Mouse (Mus musculus) C2C12 (cell line): ENCODE results near the gene Olfr1020. TPM values are rescaled to one million over a fixed set of nuclear protein-coding genes. Genes with fewer than 3 reads are reported as not detected.

ENCODE experiments used
- H3K27me3 ChIP-seq: one replicate; pipeline ENCODE4 v1.6.1; 2011; ENCODE audit not compliant: control insufficient read depth, insufficient read depth, insufficient read length
- H3K36me3 ChIP-seq: one replicate; pipeline ENCODE4 v1.6.1; 2011; ENCODE audit not compliant: control insufficient read depth, insufficient read depth
- H3K4me3 ChIP-seq: one replicate; pipeline ENCODE4 v1.5.1; 2011; ENCODE audit warnings: mild to moderate bottlenecking, control low read depth; ENCODE audit not compliant: poor library complexity, insufficient read depth, severe bottlenecking
- H3K79me2 ChIP-seq: one replicate; pipeline ENCODE4 v1.6.1; 2011; ENCODE audit not compliant: control insufficient read depth, insufficient read depth
- H3K79me3 ChIP-seq: one replicate; pipeline ENCODE4 v1.6.1; 2011; ENCODE audit warnings: low read depth, control low read depth
- H3ac ChIP-seq: one replicate; pipeline ENCODE3; 2011; ENCODE audit warnings: low read depth; ENCODE audit not compliant: control insufficient read depth, insufficient read length
- CEBPB ChIP-seq: IDR thresholded peaks from one replicate; pipeline ENCODE4 v1.6.1; 2011; ENCODE audit warnings: low read depth, mild to moderate bottlenecking, control low read depth, moderate library complexity
- CTCF ChIP-seq: IDR thresholded peaks from one replicate; pipeline ENCODE4 v1.5.1; 2011; ENCODE audit not compliant: control insufficient read depth, insufficient read depth, insufficient read length
- FOSL1 ChIP-seq: IDR thresholded peaks from one replicate; pipeline ENCODE4 v1.8.0; 2011; ENCODE audit warnings: mild to moderate bottlenecking, low read length; ENCODE audit not compliant: poor library complexity, insufficient read depth, severe bottlenecking
- MAX ChIP-seq: IDR thresholded peaks from one replicate; pipeline ENCODE4 v1.6.1; 2011; ENCODE audit warnings: mild to moderate bottlenecking, control low read depth
- MYOD1 ChIP-seq: IDR thresholded peaks from one replicate; pipeline ENCODE4 v1.6.1; 2011; ENCODE audit warnings: low read depth; ENCODE audit not compliant: control insufficient read depth, insufficient read length
- MYOG ChIP-seq: IDR thresholded peaks from one replicate; pipeline ENCODE4 v1.6.1; 2011; ENCODE audit not compliant: control insufficient read depth, insufficient read length; ENCODE audit errors: extremely low read depth
- USF1 ChIP-seq: IDR thresholded peaks from one replicate; pipeline ENCODE4 v1.6.1; 2011; ENCODE audit warnings: low read depth, mild to moderate bottlenecking, control low read depth, moderate library complexity
- long read RNA-seq, 2 experiments: library from polyadenylated mRNA; unstranded; transcript quantifications; one replicate each; pipeline ENCODE4 v2.0.0; 2019 to 2020
- polyA plus RNA-seq: library from polyadenylated mRNA; unstranded; fragments of >200 nt; fragmentation: generic; extraction: Trizol; gene quantifications from one replicate; pipeline ENCODE4 v1.2.1, GENCODE M21; 2012; ENCODE audit warnings: missing spikeins

Olfr1020 gene
- polyA plus RNA-seq, result not detected
- long read RNA-seq, experiment 1, result 0 reads
- long read RNA-seq, experiment 2, result 0 reads

GRCm38 (mm10) chr2:85846730-85847129, at the start of gene Olfr1020:
Olfr1020 (plus strand) TSS chr2:85847030.
- Histone ChIP-seq H3K36me3 (no peaks in the 10 kb centered on the region), H3ac (no peak within 1 kb of the TSS), H3K79me3 (no peaks in the 10 kb centered on the region), H3K79me2 (no peaks in the 10 kb centered on the region), H3K4me3 (no peak within 1 kb of the TSS), H3K27me3 (no peaks in the 10 kb centered on the region)
- TF ChIP-seq USF1 (no peak), CTCF (no peak), MAX (no peak), FOSL1 (no peak), MYOG (no peak), MYOD1 (no peak), CEBPB (no peak)

GRCm38 (mm10) chr2:85802444-85802843, 44.4 kb upstream of the Olfr1020 start, which contains the start of gene Olfr1016:
Olfr1016 (minus strand) TSS chr2:85802544.
- Histone ChIP-seq H3K79me2 (no peaks in the 10 kb centered on the region), H3ac (no peak within 1 kb of the TSS), H3K27me3 (no peaks in the 10 kb centered on the region), H3K79me3 (no peaks in the 10 kb centered on the region), H3K36me3 (no peaks in the 10 kb centered on the region), H3K4me3 (no peak within 1 kb of the TSS)
- TF ChIP-seq FOSL1 (no peak), MAX (no peak), MYOG (no peak), USF1 (no peak)

- H3K79me3 ChIP-seq, result no peaks in the 10 kb centered on the region
- no peaks in the 10 kb centered on the region for H3K36me3 ChIP-seq
- H3K4me3 ChIP-seq, result no peak overlapping the region
- TF ChIP-seq MYOG, result no peak
- no peak for TF ChIP-seq CTCF
- no peaks in the 10 kb centered on the region for H3K79me2 ChIP-seq
- H3K27me3 ChIP-seq, result no peaks in the 10 kb centered on the region
- H3ac ChIP-seq, result no peak overlapping the region
These were observed 42.3 kb upstream of the Olfr1020 start for GRCm38 (mm10) chr2:85804501-85804900.

GRCm38 (mm10) chr2:85818179-85818578, 28.7 kb upstream of the Olfr1020 start, which contains the start of gene Olfr1018:
Olfr1018 (plus strand) TSS chr2:85818479.
- no peak within 1 kb of the TSS for H3ac ChIP-seq
- no peaks in the 10 kb centered on the region for H3K79me2 ChIP-seq
- no peaks in the 10 kb centered on the region for H3K27me3 ChIP-seq

GRCm38 (mm10) chr2:85845383-85845782, 1.4 kb upstream of the Olfr1020 start, which contains the start of gene Olfr1019:
Olfr1019 (minus strand) TSS chr2:85845483.
- no peaks in the 10 kb centered on the region for H3K36me3 ChIP-seq
- H3K4me3 ChIP-seq, result no peak within 1 kb of the TSS
- no peaks in the 10 kb centered on the region for H3K79me3 ChIP-seq
- no peaks in the 10 kb centered on the region for H3K79me2 ChIP-seq
- no peaks in the 10 kb centered on the region for H3K27me3 ChIP-seq
- H3ac ChIP-seq, result no peak within 1 kb of the TSS
- no peak for TF ChIP-seq CTCF
- TF ChIP-seq MAX, result no peak
- TF ChIP-seq USF1, result no peak
- no peak for TF ChIP-seq MYOG

More at GRCm38 (mm10) chr2:85818179-85818578, 28.7 kb upstream of the Olfr1020 start, which contains the start of gene Olfr1018:
- TF ChIP-seq MYOG (no peak), USF1 (no peak)
- H3K36me3 ChIP-seq, result no peaks in the 10 kb centered on the region
- no peaks in the 10 kb centered on the region for H3K79me3 ChIP-seq
- no peak within 1 kb of the TSS for H3K4me3 ChIP-seq

DNA sequence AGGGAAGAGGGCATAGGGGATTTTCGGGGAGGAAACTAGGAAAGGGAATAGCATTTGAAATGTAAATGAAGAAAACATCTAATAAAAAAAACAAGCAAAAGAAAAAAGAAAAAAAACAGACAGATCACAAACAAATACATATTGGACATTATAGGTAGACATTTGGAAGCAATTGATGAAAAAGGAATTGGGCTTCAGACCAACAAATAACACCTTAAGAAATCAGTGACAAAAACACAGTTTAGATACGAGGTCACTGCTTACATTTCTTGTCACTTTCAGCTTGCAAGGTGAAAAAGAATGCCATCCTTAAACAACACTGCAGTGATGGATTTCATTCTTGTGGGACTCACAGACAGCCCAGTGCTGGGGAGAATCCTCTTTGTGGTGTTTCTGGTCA, 21.5 kb downstream of the Olfr1020 start, which contains the start of gene Olfr1022:
Olfr1022 (plus strand) TSS at position 301 of the 400 bp plus-strand sequence.
- Histone ChIP-seq H3K79me2 (no peaks in the 10 kb centered on the region), H3K4me3 (no peak within 1 kb of the TSS), H3K36me3 (no peaks in the 10 kb centered on the region), H3K79me3 (no peaks in the 10 kb centered on the region), H3K27me3 (no peaks in the 10 kb centered on the region), H3ac (no peak within 1 kb of the TSS)
- TF ChIP-seq MAX (no peak), MYOG (no peak), MYOD1 (no peak), CEBPB (no peak), CTCF (no peak), USF1 (no peak), FOSL1 (no peak)
